Mouse (Mus musculus) intestine, postnatal 0 days (tissue): ENCODE data around the gene Snu13. TPM values are rescaled to one million over a fixed set of nuclear protein-coding genes. Genes with fewer than 3 reads are reported as not detected.

Experiments used
- ATAC-seq: fragments of 200-750 bp; cut with Nextera tagmentation; 2 replicates; pipeline ENCODE4 v1.8.0; 2017; ENCODE audit warnings: mild to moderate bottlenecking, moderate TSS enrichment, moderate library complexity
- H3K27ac ChIP-seq: fragments of 300-500 bp; sonication (generic); 2 replicates; pipeline ENCODE4 v1.5.1; 2014; ENCODE audit warnings: mild to moderate bottlenecking, low read depth, low read length, moderate library complexity
- H3K27me3 ChIP-seq: fragments of 300-500 bp; sonication (generic); replicated peaks from 2 replicates; pipeline ENCODE4 v1.6.1; 2014; ENCODE audit warnings: low read length, mixed read lengths; ENCODE audit not compliant: control insufficient read depth, insufficient read depth
- H3K36me3 ChIP-seq: fragments of 300-500 bp; sonication (generic); 2 replicates; pipeline ENCODE4 v1.6.1; 2014; ENCODE audit warnings: mild to moderate bottlenecking, moderate library complexity; ENCODE audit not compliant: control insufficient read depth, insufficient read depth
- H3K4me1 ChIP-seq: fragments of 300-500 bp; sonication (generic); replicated peaks from 2 replicates; pipeline ENCODE4 v1.6.1; 2014; ENCODE audit warnings: antibody characterized with exemption, low read length, mixed read lengths; ENCODE audit not compliant: control insufficient read depth, insufficient read depth
- H3K4me2 ChIP-seq: fragments of 300-500 bp; sonication (generic); replicated peaks from 2 replicates; pipeline ENCODE4 v1.6.1; 2014; ENCODE audit warnings: low read depth, mild to moderate bottlenecking, moderate library complexity
- H3K4me3 ChIP-seq: fragments of 300-500 bp; sonication (generic); 2 replicates; pipeline ENCODE4 v1.5.1; 2014; ENCODE audit warnings: low read depth, low read length
- H3K9ac ChIP-seq: fragments of 300-500 bp; sonication (generic); 2 replicates; pipeline ENCODE4 v1.6.1; 2014; ENCODE audit warnings: mild to moderate bottlenecking, low read depth, low read length
- H3K9me3 ChIP-seq: fragments of 300-500 bp; sonication (generic); 2 replicates; pipeline ENCODE4 v1.6.1; 2016; ENCODE audit warnings: mixed run types; ENCODE audit not compliant: control insufficient read depth
- CTCF ChIP-seq: sonication (generic); IDR thresholded peaks from 2 replicates; pipeline ENCODE4 v1.5.1; 2016; ENCODE audit warnings: low read depth, mild to moderate bottlenecking, control low read depth, antibody characterized with exemption, moderate library complexity
- WGBS: fragments of 180-500 bp; shearing (Covaris S2); extraction: QIAGEN DNeasy Blood & Tissue Kit; methylation state at CpG from one replicate; pipeline ENCODE4 v1.1.7; 2014; 5-methylcytosine and 5-hydroxymethylcytosine counted together
- polyA plus RNA-seq: library from polyadenylated mRNA; unstranded; fragments of >200 nt; fragmentation: Nextera tagmentation; extraction: Ambion mirVana; gene quantifications from 2 replicates; pipeline ENCODE4 v1.2.1, GENCODE M21; 2015

Snu13 gene
- 86.1 and 99.0 TPM in 2 replicates for polyA plus RNA-seq

GRCm38 (mm10) chr15:82047080-82047883 is at the start of gene Snu13:
TSS of gene Snu13 (minus strand) at chr15:82047598.
- Histone ChIP-seq H3K4me2 (peak within 1 kb of the TSS; percentile 91), H3K9me3 (no peaks in the 10 kb centered on the region), H3K4me1 (0 out of 2 replicates have a peak, but pooled peaks cover 5% of the 10 kb centered on the region), H3K4me3 (peak within 1 kb of the TSS; percentile 97), H3K36me3 (peaks cover 12% of the 10 kb centered on the region; the same call in 1 of the 2 replicates), H3K27ac (peak within 1 kb of the TSS; percentile 79), H3K9ac (peak within 1 kb of the TSS; percentile 93), H3K27me3 (no peaks in the 10 kb centered on the region)
- TF ChIP-seq CTCF = no peak
- WGBS = under 1% methylated on average over 71 of the region's 74 CpGs
- ATAC-seq = peak; percentile 84

GRCm38 (mm10) chr15:82091061-82091460 is 43.7 kb upstream of the Snu13 start:
- H3K36me3 ChIP-seq = no peaks in the 10 kb centered on the region
- H3K4me3 ChIP-seq = no peak overlapping the region
- no peak for ATAC-seq
- no peak for TF ChIP-seq CTCF
- H3K9ac ChIP-seq = no peak overlapping the region
- peaks cover 20% of the 10 kb centered on the region; the same call in 1 of the 2 replicates for H3K27me3 ChIP-seq
- 79% methylated on average over 7 of the region's 7 CpGs for WGBS
- no peaks in the 10 kb centered on the region for H3K9me3 ChIP-seq
- H3K4me2 ChIP-seq = no peak overlapping the region
- H3K27ac ChIP-seq = no peak overlapping the region
- no peaks in the 10 kb centered on the region for H3K4me1 ChIP-seq

- Histone ChIP-seq H3K9ac (no peak overlapping the region), H3K4me3 (no peak overlapping the region), H3K27ac (no peak overlapping the region), H3K4me1 (no peaks in the 10 kb centered on the region), H3K36me3 (no peaks in the 10 kb centered on the region), H3K4me2 (no peak overlapping the region), H3K9me3 (no peaks in the 10 kb centered on the region), H3K27me3 (peaks cover 23% of the 10 kb centered on the region; the same call in 1 of the 2 replicates)
- TF ChIP-seq CTCF = no peak
- ATAC-seq = no peak
- WGBS = 11% methylated on average over 9 of the region's 10 CpGs
These were observed 39.9 kb upstream of the Snu13 start for GRCm38 (mm10) chr15:82087266-82087665.

GRCm38 (mm10) chr15:82086131-82086530 is 38.7 kb upstream of the Snu13 start:
- no peak for ATAC-seq
- Histone ChIP-seq H3K9ac (no peak overlapping the region), H3K4me1 (no peaks in the 10 kb centered on the region), H3K36me3 (no peaks in the 10 kb centered on the region), H3K27ac (no peak overlapping the region), H3K27me3 (peaks cover 24% of the 10 kb centered on the region), H3K4me3 (no peak overlapping the region), H3K9me3 (no peaks in the 10 kb centered on the region), H3K4me2 (no peak overlapping the region)
- WGBS = 69% methylated on average over 12 of the region's 12 CpGs
- TF ChIP-seq CTCF = no peak

- H3K4me1 ChIP-seq = no peaks in the 10 kb centered on the region
- H3K27me3 ChIP-seq = peaks cover 27% of the 10 kb centered on the region
- ATAC-seq = no peak
- no peak for TF ChIP-seq CTCF
- no peak overlapping the region for H3K9ac ChIP-seq
- H3K36me3 ChIP-seq = no peaks in the 10 kb centered on the region
- 84% methylated on average over 9 of the region's 9 CpGs for WGBS
- H3K9me3 ChIP-seq = no peaks in the 10 kb centered on the region
- H3K27ac ChIP-seq = no peak overlapping the region
- H3K4me2 ChIP-seq = no peak overlapping the region
- H3K4me3 ChIP-seq = no peak overlapping the region
These were observed 38.2 kb upstream of the Snu13 start for GRCm38 (mm10) chr15:82085606-82086005.

- Histone ChIP-seq H3K27ac (no peak overlapping the region), H3K36me3 (no peaks in the 10 kb centered on the region), H3K27me3 (peaks cover 20% of the 10 kb centered on the region), H3K4me3 (no peak overlapping the region), H3K9me3 (no peaks in the 10 kb centered on the region), H3K4me2 (no peak overlapping the region), H3K4me1 (no peaks in the 10 kb centered on the region), H3K9ac (no peak overlapping the region)
- peak; percentile 66 for TF ChIP-seq CTCF
- no peak for ATAC-seq
- 26% methylated on average over 7 of the region's 7 CpGs for WGBS
These were observed 33.8 kb upstream of the Snu13 start for GRCm38 (mm10) chr15:82081161-82081560.
